Mouse (Mus musculus) midbrain, postnatal 0 days (tissue): ENCODE results near the gene Ncor1. TPM values are rescaled to one million over a fixed set of nuclear protein-coding genes. Genes with fewer than 3 reads are reported as not detected.
A peak's percentile ranks its signal among the peaks of the same experiment; 100 is the strongest.

Experiments used
- ATAC-seq: fragments of 200-750 bp; cut with Nextera tagmentation; 2 replicates; pipeline ENCODE4 v1.8.0; 2017; ENCODE audit warnings: moderate number of reproducible peaks, mild to moderate bottlenecking, moderate TSS enrichment, moderate library complexity; ENCODE audit not compliant: low FRiP score
- DNase-seq: peaks from one replicate; pipeline ENCODE4 v3.0.0-alpha.2; 2015; ENCODE audit warnings: low spot score
- H3K27ac ChIP-seq: fragments of 300-500 bp; sonication (generic); 2 replicates; pipeline ENCODE4 v1.5.1; 2014; ENCODE audit warnings: low read depth, mild to moderate bottlenecking, low read length, mixed read lengths
- H3K27me3 ChIP-seq: fragments of 300-500 bp; sonication (generic); 2 replicates; pipeline ENCODE4 v1.6.1; 2014; ENCODE audit warnings: low read length, control low read depth, mixed read lengths; ENCODE audit not compliant: insufficient read depth
- H3K36me3 ChIP-seq: fragments of 300-500 bp; sonication (generic); 2 replicates; pipeline ENCODE4 v1.6.1; 2014; ENCODE audit warnings: low read length, control low read depth, mixed read lengths; ENCODE audit not compliant: insufficient read depth
- H3K4me1 ChIP-seq: fragments of 300-500 bp; sonication (generic); 2 replicates; pipeline ENCODE4 v1.6.1; 2014; ENCODE audit warnings: mild to moderate bottlenecking, control low read depth, antibody characterized with exemption, low read length, mixed read lengths; ENCODE audit not compliant: insufficient read depth
- H3K4me2 ChIP-seq: fragments of 300-500 bp; sonication (generic); 2 replicates; pipeline ENCODE4 v1.6.1; 2014; ENCODE audit warnings: low read depth, mild to moderate bottlenecking, low read length, mixed read lengths; ENCODE audit not compliant: poor library complexity, severe bottlenecking
- H3K4me3 ChIP-seq: fragments of 300-500 bp; sonication (generic); 2 replicates; pipeline ENCODE4 v1.5.1; 2014; ENCODE audit warnings: low read depth, mild to moderate bottlenecking, low read length, moderate library complexity
- H3K9ac ChIP-seq: fragments of 300-500 bp; sonication (generic); replicated peaks from 2 replicates; pipeline ENCODE4 v1.6.1; 2014; ENCODE audit warnings: mild to moderate bottlenecking, low read length, moderate library complexity, mixed read lengths; ENCODE audit not compliant: poor library complexity, severe bottlenecking
- H3K9me3 ChIP-seq: fragments of 300-500 bp; sonication (generic); 2 replicates; pipeline ENCODE4 v1.6.1; 2016; ENCODE audit warnings: low read length, control low read depth
- CTCF ChIP-seq: IDR thresholded peaks from 2 replicates; pipeline ENCODE4 v1.5.1; 2016; ENCODE audit warnings: antibody characterized with exemption, mild to moderate bottlenecking
- WGBS: fragments of 180-500 bp; shearing (Covaris S2); extraction: QIAGEN DNeasy Blood & Tissue Kit; methylation state at CpG from one replicate; pipeline ENCODE4 v1.1.7; 2014; 5-methylcytosine and 5-hydroxymethylcytosine counted together
- polyA plus RNA-seq: library from polyadenylated mRNA; unstranded; fragments of >200 nt; fragmentation: Nextera tagmentation; extraction: Ambion mirVana; gene quantifications from 2 replicates; pipeline ENCODE4 v1.2.1, GENCODE M21; 2015
- total RNA-seq: library from RNA; depleted of rRNA; stranded (reverse); fragments of >200 nt; gene quantifications from 2 replicates; pipeline ENCODE4 v1.2.3, GENCODE M21; 2014

Gene Ncor1
- total and polyA plus RNA-seq, 2 experiments from 2014 or later: 128 to 152 TPM

- TF ChIP-seq CTCF: no peak
- 96% methylated on average over 9 of the region's 9 CpGs for WGBS
- ATAC-seq (no peak), DNase-seq (no peak)
- Histone ChIP-seq H3K27me3 (no peaks in the 10 kb centered on the region), H3K4me1 (no peaks in the 10 kb centered on the region), H3K9ac (no peak overlapping the region), H3K4me2 (no peak overlapping the region), H3K36me3 (no peaks in the 10 kb centered on the region), H3K4me3 (no peak overlapping the region), H3K9me3 (no peaks in the 10 kb centered on the region), H3K27ac (no peak overlapping the region)
These were observed 17.5 kb downstream of the Ncor1 start for GRCm38 (mm10) chr11:62440670-62441315.

DNA sequence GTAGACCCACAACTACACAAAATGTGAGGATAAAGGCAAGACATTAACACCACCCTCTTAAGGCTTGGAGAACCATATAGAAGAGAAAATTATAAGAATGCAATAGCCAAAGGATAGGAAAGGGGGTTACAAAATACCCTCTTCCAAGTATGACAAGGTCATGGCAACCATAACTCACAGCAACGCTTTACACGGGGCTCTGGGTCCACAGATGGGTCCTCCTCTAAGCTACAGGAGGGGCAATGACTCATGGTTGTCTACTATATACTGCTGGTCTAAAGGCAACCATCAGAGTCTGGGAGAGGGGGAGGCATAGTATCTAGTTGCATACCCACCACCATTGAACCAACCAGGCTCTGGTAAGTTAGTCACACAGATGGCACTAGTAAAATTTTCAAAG is 26.1 kb downstream of the Ncor1 start:
- no peak overlapping the region for H3K4me3 ChIP-seq
- no peak for ATAC-seq

GRCm38 (mm10) chr11:62427105-62427504 is 31.2 kb downstream of the Ncor1 start:
- H3K4me1 ChIP-seq: no peaks in the 10 kb centered on the region
- H3K9ac ChIP-seq: no peak overlapping the region
- H3K4me3 ChIP-seq: no peak overlapping the region
- no peaks in the 10 kb centered on the region for H3K9me3 ChIP-seq
- DNase-seq: no peak
- peaks cover 3% of the 10 kb centered on the region; the same call in 1 of the 2 replicates for H3K36me3 ChIP-seq
- no peak overlapping the region for H3K4me2 ChIP-seq
- WGBS: 80% methylated on average over 2 of the region's 3 CpGs
- TF ChIP-seq CTCF: 0 out of 2 replicates have a peak, but pooled peaks have one; percentile 9
- H3K27me3 ChIP-seq: no peaks in the 10 kb centered on the region
- no peak overlapping the region for H3K27ac ChIP-seq
- no peak for ATAC-seq

More for the DNA sequence above, 26.1 kb downstream of the Ncor1 start:
- Histone ChIP-seq H3K4me2 (no peak overlapping the region), H3K9ac (no peak overlapping the region), H3K9me3 (no peaks in the 10 kb centered on the region), H3K27ac (no peak overlapping the region), H3K27me3 (no peaks in the 10 kb centered on the region), H3K4me1 (no peaks in the 10 kb centered on the region), H3K36me3 (no peaks in the 10 kb centered on the region; the same call in 1 of the 2 replicates)
- DNase-seq: no peak
- no peak for TF ChIP-seq CTCF
- whole genome bisulfite sequencing: 95% methylated on average over 2 of the region's 2 CpGs

DNA sequence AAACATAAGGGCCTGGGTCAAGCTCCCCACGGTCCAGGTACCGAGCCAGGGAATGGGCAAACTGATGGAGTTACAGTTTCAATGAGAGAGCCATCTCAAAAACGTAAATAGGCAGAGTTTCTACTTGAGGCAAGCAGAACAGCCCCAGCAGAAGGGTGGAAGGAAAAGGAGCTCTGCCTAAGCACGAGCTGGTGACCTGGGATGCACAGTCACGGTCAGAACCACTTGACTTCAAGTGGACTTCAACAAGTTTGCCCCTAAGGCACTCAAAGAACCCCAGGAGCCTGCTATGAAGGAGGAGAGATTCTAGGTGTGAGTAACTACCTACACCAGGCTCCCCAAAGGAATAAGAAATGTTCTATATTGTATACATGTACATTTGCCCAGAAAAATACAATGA is 32.1 kb downstream of the Ncor1 start:
- H3K4me1 ChIP-seq: no peaks in the 10 kb centered on the region
- 88% methylated on average over 5 of the region's 5 CpGs for WGBS
- no peak for TF ChIP-seq CTCF

GRCm38 (mm10) chr11:62424525-62424924 is 33.8 kb downstream of the Ncor1 start:
- Histone ChIP-seq H3K4me1 (no peaks in the 10 kb centered on the region), H3K9me3 (no peaks in the 10 kb centered on the region), H3K36me3 (peaks cover 5% of the 10 kb centered on the region; the same call in 1 of the 2 replicates), H3K4me3 (no peak overlapping the region), H3K4me2 (no peak overlapping the region), H3K9ac (no peak overlapping the region), H3K27me3 (no peaks in the 10 kb centered on the region), H3K27ac (no peak overlapping the region)
- ATAC-seq (no peak), DNase-seq (peak; percentile 6)
- WGBS: 68% methylated on average over 2 of the region's 2 CpGs
- TF ChIP-seq CTCF: peak; percentile 39; the same call in 1 of the 2 replicates

More for the DNA sequence above, 32.1 kb downstream of the Ncor1 start:
- no peaks in the 10 kb centered on the region for H3K27me3 ChIP-seq
- peaks cover 4% of the 10 kb centered on the region; the same call in 1 of the 2 replicates for H3K36me3 ChIP-seq
- no peaks in the 10 kb centered on the region for H3K9me3 ChIP-seq
- H3K4me3 ChIP-seq: no peak overlapping the region
- ATAC-seq (no peak), DNase-seq (no peak)
- no peak overlapping the region for H3K27ac ChIP-seq
- no peak overlapping the region for H3K9ac ChIP-seq
- H3K4me2 ChIP-seq: no peak overlapping the region

DNA sequence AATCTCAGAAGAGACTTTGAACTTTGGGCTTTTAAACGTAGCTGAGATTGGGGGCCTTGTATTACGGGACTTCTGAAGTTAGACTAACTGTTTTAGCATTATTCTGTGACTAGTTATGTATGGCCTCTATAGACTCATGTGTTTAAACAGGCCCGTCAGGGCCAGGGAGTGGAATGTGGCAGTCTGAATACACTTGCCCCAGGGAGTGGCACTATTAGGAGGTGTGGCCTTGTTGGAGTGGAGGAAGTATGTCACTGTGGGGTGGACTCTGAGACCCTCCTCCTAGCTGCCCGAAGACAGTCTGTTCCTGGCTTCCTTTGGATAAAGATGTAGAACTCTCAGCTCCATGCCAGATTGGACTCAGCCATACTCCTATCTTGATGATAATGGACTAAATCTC is 43.3 kb downstream of the Ncor1 start:
- H3K9ac ChIP-seq: no peak overlapping the region
- no peaks in the 10 kb centered on the region for H3K4me1 ChIP-seq
- H3K27me3 ChIP-seq: no peaks in the 10 kb centered on the region
- ATAC-seq: no peak
- WGBS: 93% methylated on average over 4 of the region's 4 CpGs
- H3K27ac ChIP-seq: no peak overlapping the region
- no peak overlapping the region for H3K4me2 ChIP-seq
- H3K36me3 ChIP-seq: peaks cover 11% of the 10 kb centered on the region; the same call in 1 of the 2 replicates
- TF ChIP-seq CTCF: no peak
- no peak for DNase-seq
- no peaks in the 10 kb centered on the region for H3K9me3 ChIP-seq
- no peak overlapping the region for H3K4me3 ChIP-seq
